In genomic region chr13:59323441-59323840, GRCm38 (mm10) we compare ENCODE assay signal across 18 mouse cellular contexts.
DNase-seq lines count a peak whose midpoint lies in the region; ATAC-seq and TF ChIP-seq lines count a peak whose summit lies in the region.
"Had no signal": no experiment of that assay in that cellular context is flagged by ENCODE, and none has a peak within 500 bp of the region (broad histone marks: within the 10 kb centered on the region; RNA-seq: fewer than 3 reads in every experiment).

No protein-coding gene starts in this region.

- 40% methylated on average over 5 of the region's 5 CpGs for WGBS in lung, embryonic 14.5 days

- H3K27me3 ChIP-seq in lung, embryonic 14.5 days (ENCODE audit: insufficient read depth, low read length): no peaks in the 10 kb centered on the region
- H3K27me3 ChIP-seq: embryonic facial prominence, embryonic 12.5 days; midbrain, embryonic 12.5 days; Patski had no signal

- H3K4me1 ChIP-seq in lung, embryonic 14.5 days (ENCODE audit: insufficient read depth): no peaks in the 10 kb centered on the region
- H3K4me1 ChIP-seq: embryonic facial prominence, embryonic 12.5 days; midbrain, embryonic 12.5 days had no signal

- H3K27ac ChIP-seq in lung, embryonic 14.5 days (ENCODE audit: low read depth): no peak overlapping the region
- H3K27ac ChIP-seq: embryonic facial prominence, embryonic 12.5 days; midbrain, embryonic 12.5 days had no signal

- no peak for TF ChIP-seq CTCF in lung, embryonic 14.5 days (IDR thresholded peaks at IDR 0.05; ENCODE audit: low read depth)

- H3K36me3 ChIP-seq in lung, embryonic 14.5 days (ENCODE audit: insufficient read depth): no peaks in the 10 kb centered on the region
- H3K36me3 ChIP-seq: embryonic facial prominence, embryonic 12.5 days; midbrain, embryonic 12.5 days had no signal

- H3K9ac ChIP-seq in lung, embryonic 14.5 days: no peak overlapping the region
- H3K9ac ChIP-seq: embryonic facial prominence, embryonic 12.5 days; midbrain, embryonic 12.5 days had no signal

- DNase-seq in cerebellum, postnatal 10 days: peak; percentile 46 to 50
- DNase-seq in cerebellum, postnatal 4 days (ENCODE audit: low spot score in 2 of 2): no peak
- DNase-seq in lung, embryonic 14.5 days: peak; percentile 82
- no peak for DNase-seq in lung, postnatal 25 days (ENCODE audit: low spot score)
- DNase-seq in c-Kit-positive CD71-negative TER-119-negative erythroid progenitor cells, embryonic 14.5 days (ENCODE audit: low read depth): peak; percentile 5
- peak; percentile 3 for DNase-seq in lung, postnatal 14 days
- no peak for DNase-seq in left cerebral cortex, postnatal 36 days (ENCODE audit: low spot score in 2 of 2)
- no peak for DNase-seq in c-Kit-positive CD71-positive TER-119-positive erythroid progenitor cells, embryonic 14.5 days (ENCODE audit: low spot score)
- DNase-seq: B cell, adult 2 months; heart, adult 18-20 months; layer of hippocampus, adult 9-11 months; thymus, postnatal 25 days had no signal

- no peak for ATAC-seq in lung, embryonic 14.5 days (ENCODE audit: insufficient read depth)
- ATAC-seq: forebrain, embryonic 16.5 days; hindbrain, embryonic 16.5 days; Patski had no signal

- intact Hi-C loops in left cerebral cortex, postnatal 36 days (cut with DNase I): no loop called here

- H3K4me3 ChIP-seq in lung, embryonic 14.5 days (ENCODE audit: low read depth, low read length): no peak overlapping the region
- H3K4me3 ChIP-seq: embryonic facial prominence, embryonic 12.5 days; midbrain, embryonic 12.5 days had no signal

- no peaks in the 10 kb centered on the region for H3K9me3 ChIP-seq in lung, embryonic 14.5 days (ENCODE audit: low read depth, low read length)
- H3K9me3 ChIP-seq: embryonic facial prominence, embryonic 12.5 days; midbrain, embryonic 12.5 days had no signal

- no peak overlapping the region for H3K4me2 ChIP-seq in lung, embryonic 14.5 days
- H3K4me2 ChIP-seq: embryonic facial prominence, embryonic 12.5 days; liver, embryonic 11.5 days; midbrain, embryonic 12.5 days had no signal

Comparison
In these comparisons a context has a peak if more than half of its experiments do, and no peak if none do; other contexts are left out.
1. DNase-seq: peak in cerebellum, postnatal 10 days (2 of 2), lung, embryonic 14.5 days (single experiment), c-Kit-positive CD71-negative TER-119-negative erythroid progenitor cells, embryonic 14.5 days (single experiment) and lung, postnatal 14 days (single experiment); none in cerebellum, postnatal 4 days (0 of 2), lung, postnatal 25 days (single experiment), left cerebral cortex, postnatal 36 days (0 of 2) and c-Kit-positive CD71-positive TER-119-positive erythroid progenitor cells, embryonic 14.5 days (single experiment).